Mouse (Mus musculus) C2C12 (cell line): ENCODE results near the gene Homez.
A peak's percentile ranks its signal among the peaks of the same experiment; 100 is the strongest.

Experiments used
- CEBPB ChIP-seq: IDR thresholded peaks from one replicate; pipeline ENCODE4 v1.6.1; 2011; ENCODE audit warnings: low read depth, mild to moderate bottlenecking, control low read depth, moderate library complexity
- CTCF ChIP-seq: IDR thresholded peaks from one replicate; pipeline ENCODE4 v1.5.1; 2011; ENCODE audit not compliant: control insufficient read depth, insufficient read depth, insufficient read length
- FOSL1 ChIP-seq: IDR thresholded peaks from one replicate; pipeline ENCODE4 v1.8.0; 2011; ENCODE audit warnings: mild to moderate bottlenecking, low read length; ENCODE audit not compliant: poor library complexity, insufficient read depth, severe bottlenecking
- MAX ChIP-seq: IDR thresholded peaks from one replicate; pipeline ENCODE4 v1.6.1; 2011; ENCODE audit warnings: mild to moderate bottlenecking, control low read depth
- MYOD1 ChIP-seq: IDR thresholded peaks from one replicate; pipeline ENCODE4 v1.6.1; 2011; ENCODE audit warnings: low read depth; ENCODE audit not compliant: control insufficient read depth, insufficient read length
- MYOG ChIP-seq: IDR thresholded peaks from one replicate; pipeline ENCODE4 v1.6.1; 2011; ENCODE audit not compliant: control insufficient read depth, insufficient read length; ENCODE audit errors: extremely low read depth
- USF1 ChIP-seq: IDR thresholded peaks from one replicate; pipeline ENCODE4 v1.6.1; 2011; ENCODE audit warnings: low read depth, mild to moderate bottlenecking, control low read depth, moderate library complexity

- TF ChIP-seq CTCF (no peak), CEBPB (peak; percentile 78), MYOD1 (no peak), MAX (no peak), USF1 (no peak), FOSL1 (no peak), MYOG (no peak)
These were observed 29.6 kb upstream of the Homez start for GRCm38 (mm10) chr14:54900383-54900782.
